12 mouse cellular contexts compared by ENCODE assay signal in genomic region chr2:57614587-57614991, GRCm38 (mm10).
DNase-seq lines count a peak whose midpoint lies in the region; ATAC-seq lines count a peak whose summit lies in the region.
"Had no signal": no experiment of that assay in that cellular context is flagged by ENCODE, and none has a peak within 500 bp of the region (broad histone marks: within the 10 kb centered on the region; RNA-seq: fewer than 3 reads in every experiment).

No protein-coding gene starts in this region.

- peaks cover 35% of the 10 kb centered on the region for H3K4me1 ChIP-seq in forebrain, embryonic 13.5 days
- H3K4me1 ChIP-seq in limb, embryonic 15.5 days: peaks cover 5% of the 10 kb centered on the region; the same call in 1 of the 2 replicates
- H3K4me1 ChIP-seq: kidney, embryonic 15.5 days had no signal

- WGBS in forebrain, embryonic 13.5 days: 6% methylated on average over 12 of the region's 12 CpGs
- WGBS in limb, embryonic 15.5 days: 47% methylated on average over 12 of the region's 12 CpGs

- ATAC-seq in forebrain, embryonic 13.5 days: peak; percentile 63
- no peak for ATAC-seq in limb, embryonic 15.5 days (ENCODE audit: insufficient number of reproducible peaks, low FRiP score, low TSS enrichment, low read depth)

- peak overlapping the region; percentile 55 for H3K9ac ChIP-seq in forebrain, embryonic 13.5 days
- H3K9ac ChIP-seq in limb, embryonic 15.5 days: no peak overlapping the region
- H3K9ac ChIP-seq: kidney, embryonic 15.5 days had no signal

- DNase-seq in left cerebral cortex, postnatal 14 days (ENCODE audit: low spot score in 2 of 2): peak; percentile 10 to 24
- DNase-seq in left cerebral cortex, postnatal 10 days (ENCODE audit: extremely low spot score in 1 of 2, low spot score in 2 of 2): no peak
- peak; percentile 19 for DNase-seq in retina, postnatal 1 day
- no peak for DNase-seq in ovary, adult 18-20 months (ENCODE audit: low spot score)
- DNase-seq in heart, adult 18-20 months: no peak
- DNase-seq: cerebellum, postnatal 36 days; gastrocnemius, postnatal 10 days; heart, postnatal 10 days had no signal

- intact Hi-C loops in left cerebral cortex, postnatal 14 days (cut with DNase I): loop anchor here (10.0 kb wide), 1 partner anchor 510 kb away; no protein-coding TSS in a partner anchor
- intact Hi-C loops in left cerebral cortex, postnatal 10 days (cut with DNase I): loop anchor here (5.0 to 10.0 kb wide), 3 partner anchors 83 to 500 kb away; no protein-coding TSS in a partner anchor

- no peaks in the 10 kb centered on the region for H3K36me3 ChIP-seq in forebrain, embryonic 13.5 days (ENCODE audit: poor library complexity, severe bottlenecking)
- H3K36me3 ChIP-seq in limb, embryonic 15.5 days: no peaks in the 10 kb centered on the region
- H3K36me3 ChIP-seq: kidney, embryonic 15.5 days had no signal

- H3K4me2 ChIP-seq in forebrain, embryonic 13.5 days: peak overlapping the region; percentile 60
- H3K4me2 ChIP-seq in limb, embryonic 15.5 days: peak overlapping the region; percentile 35
- H3K4me2 ChIP-seq: kidney, embryonic 15.5 days had no signal

- H3K27me3 ChIP-seq in forebrain, embryonic 13.5 days: no peaks in the 10 kb centered on the region
- H3K27me3 ChIP-seq in limb, embryonic 15.5 days: peaks cover 4% of the 10 kb centered on the region; the same call in 1 of the 2 replicates
- H3K27me3 ChIP-seq: kidney, embryonic 15.5 days had no signal

- peak overlapping the region; percentile 32 for H3K4me3 ChIP-seq in forebrain, embryonic 13.5 days
- H3K4me3 ChIP-seq in limb, embryonic 15.5 days: peak overlapping the region; percentile 28
- H3K4me3 ChIP-seq: kidney, embryonic 15.5 days had no signal

- no peaks in the 10 kb centered on the region for H3K9me3 ChIP-seq in forebrain, embryonic 13.5 days (replicated peaks)
- no peaks in the 10 kb centered on the region for H3K9me3 ChIP-seq in limb, embryonic 15.5 days
- H3K9me3 ChIP-seq: kidney, embryonic 15.5 days had no signal

- peak overlapping the region; percentile 21; the same call in 1 of the 2 replicates for H3K27ac ChIP-seq in forebrain, embryonic 13.5 days
- H3K27ac ChIP-seq in limb, embryonic 15.5 days: no peak overlapping the region
- H3K27ac ChIP-seq: kidney, embryonic 15.5 days; macrophage had no signal

Comparison
In these comparisons a context has a peak if more than half of its experiments do, and no peak if none do; other contexts are left out.
1. DNase-seq: peak in left cerebral cortex, postnatal 14 days (2 of 2) and retina, postnatal 1 day (single experiment); none in left cerebral cortex, postnatal 10 days (0 of 2), ovary, adult 18-20 months (single experiment) and heart, adult 18-20 months (0 of 2).